8 mouse cellular contexts compared by ENCODE assay signal in the genomic region with DNA sequence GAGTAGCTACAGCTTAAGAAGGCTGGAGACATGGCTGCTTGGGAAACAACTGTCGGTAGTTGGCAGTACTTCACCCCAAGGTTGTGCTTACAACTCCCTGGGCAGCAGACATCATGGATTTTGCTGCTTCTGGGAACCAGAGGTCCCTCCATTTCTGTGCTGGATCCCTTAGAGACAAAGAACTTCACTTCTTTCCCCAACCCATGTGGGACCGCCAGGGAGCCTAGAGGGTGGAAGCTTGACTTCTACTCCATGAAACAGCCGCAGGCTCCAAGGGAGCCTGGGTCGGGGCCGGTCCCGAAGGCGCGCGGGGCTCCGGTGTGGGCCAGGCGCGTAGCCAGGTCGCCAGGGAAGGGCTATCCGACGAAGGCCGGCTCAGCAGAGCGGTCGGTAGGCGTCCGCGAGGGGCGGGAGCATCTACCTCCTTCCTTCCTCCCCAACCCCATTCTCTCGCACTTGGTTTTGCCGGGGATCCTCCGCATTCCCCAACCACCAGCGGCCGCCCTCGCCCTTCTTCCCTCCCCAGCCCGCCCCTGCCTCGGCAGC. TPM values are rescaled to one million over a fixed set of nuclear protein-coding genes. Genes with fewer than 3 reads are reported as not detected.
DNase-seq lines count a peak whose midpoint lies in the region; ATAC-seq and TF ChIP-seq lines count a peak whose summit lies in the region.

No protein-coding gene starts in this region.

- H3K9me3 ChIP-seq in hindbrain, postnatal 0 days (ENCODE audit: low read length), result no peaks in the 10 kb centered on the region
- H3K9me3 ChIP-seq in limb, embryonic 12.5 days, result no peaks in the 10 kb centered on the region
- no peaks in the 10 kb centered on the region for H3K9me3 ChIP-seq in midbrain, embryonic 13.5 days

- H3K9ac ChIP-seq in hindbrain, postnatal 0 days (replicated peaks; ENCODE audit: low read length), result peak overlapping the region; percentile 99
- H3K9ac ChIP-seq in limb, embryonic 12.5 days (replicated peaks), result peak overlapping the region; percentile 100
- peak overlapping the region; percentile 100 for H3K9ac ChIP-seq in midbrain, embryonic 13.5 days (replicated peaks)

- H3K4me2 ChIP-seq in hindbrain, postnatal 0 days (ENCODE audit: low read depth, low read length), result peak overlapping the region; percentile 96
- H3K4me2 ChIP-seq in limb, embryonic 12.5 days, result peak overlapping the region; percentile 99
- H3K4me2 ChIP-seq in midbrain, embryonic 13.5 days (replicated peaks), result peak overlapping the region; percentile 99

- H3K27me3 ChIP-seq in hindbrain, postnatal 0 days (ENCODE audit: insufficient read depth, low read length), result no peaks in the 10 kb centered on the region
- no peaks in the 10 kb centered on the region for H3K27me3 ChIP-seq in limb, embryonic 12.5 days
- no peaks in the 10 kb centered on the region for H3K27me3 ChIP-seq in midbrain, embryonic 13.5 days

- H3K4me3 ChIP-seq in gastrocnemius, adult 2 months, result peak overlapping the region; percentile 95
- peak overlapping the region; percentile 98 for H3K4me3 ChIP-seq in hindbrain, postnatal 0 days (ENCODE audit: low read length)
- H3K4me3 ChIP-seq in limb, embryonic 12.5 days (replicated peaks), result peak overlapping the region; percentile 100
- H3K4me3 ChIP-seq in midbrain, embryonic 13.5 days (replicated peaks), result peak overlapping the region; percentile 100

- H3K36me3 ChIP-seq in hindbrain, postnatal 0 days (ENCODE audit: insufficient read depth, low read length), result peaks cover 4% of the 10 kb centered on the region; the same call in 1 of the 2 replicates
- peaks cover 20% of the 10 kb centered on the region for H3K36me3 ChIP-seq in limb, embryonic 12.5 days
- peaks cover 6% of the 10 kb centered on the region; the same call in 1 of the 2 replicates for H3K36me3 ChIP-seq in midbrain, embryonic 13.5 days

- peaks cover 22% of the 10 kb centered on the region; the same call in 1 of the 2 replicates for H3K4me1 ChIP-seq in hindbrain, postnatal 0 days (ENCODE audit: insufficient read depth, low read length)
- peaks cover 29% of the 10 kb centered on the region for H3K4me1 ChIP-seq in limb, embryonic 12.5 days (replicated peaks)
- H3K4me1 ChIP-seq in midbrain, embryonic 13.5 days (replicated peaks), result peaks cover 49% of the 10 kb centered on the region

- peak; percentile 33; the same call in 1 of the 2 replicates for TF ChIP-seq CTCF in gastrocnemius, adult 2 months (IDR thresholded peaks at IDR 0.05)
- TF ChIP-seq CTCF in hindbrain, postnatal 0 days (IDR thresholded peaks at IDR 0.05; ENCODE audit: low read depth), result peak; percentile 56

- DNase-seq in B cell, adult 2 months, result peak; percentile 54 to 60
- DNase-seq in MN1 (ENCODE audit: low spot score), result peak; percentile 79
- DNase-seq in cerebellum, postnatal 14 days, result peak; percentile 83
- peak; percentile 87 for DNase-seq in gastrocnemius, adult 2 months
- DNase-seq in hindbrain, postnatal 0 days (ENCODE audit: low spot score), result peak; percentile 76
- DNase-seq in testis, postnatal 14 days (ENCODE audit: low spot score), result peak; percentile 84

- intact Hi-C loops in gastrocnemius, adult 2 months (cut with DNase I), result loop anchor here (2.0 kb wide), 1 partner anchor 14 kb away; no protein-coding TSS in a partner anchor

- peak; percentile 71 for ATAC-seq in hindbrain, postnatal 0 days
- peak; percentile 23 for ATAC-seq in limb, embryonic 12.5 days (ENCODE audit: insufficient number of reproducible peaks, insufficient read depth, low FRiP score, low TSS enrichment, low read depth)
- ATAC-seq in midbrain, embryonic 13.5 days, result peak; percentile 75

- WGBS in hindbrain, postnatal 0 days, result under 1% methylated on average over 23 of the region's 30 CpGs
- WGBS in limb, embryonic 12.5 days, result under 1% methylated on average over 29 of the region's 30 CpGs
- WGBS in midbrain, embryonic 13.5 days, result under 1% methylated on average over 28 of the region's 30 CpGs

- peak overlapping the region; percentile 98 for H3K27ac ChIP-seq in gastrocnemius, adult 2 months
- H3K27ac ChIP-seq in hindbrain, postnatal 0 days, result peak overlapping the region; percentile 97
- peak overlapping the region; percentile 100 for H3K27ac ChIP-seq in limb, embryonic 12.5 days
- H3K27ac ChIP-seq in midbrain, embryonic 13.5 days, result peak overlapping the region; percentile 100

RNA-seq across cellular contexts. Expression of a gene that starts 0.8 kb away (rescaled TPM):
- 10 to 100 TPM; 51.8 to 69.4 TPM for total RNA-seq in gastrocnemius, adult 2 months (2021)
- total RNA-seq in hindbrain, postnatal 0 days (2014; rRNA removed), result 77.7 and 94.3 TPM in 2 replicates
- 25.0 and 25.4 TPM in 2 replicates for polyA plus RNA-seq in hindbrain, postnatal 0 days (2015; fragmentation: Nextera tagmentation; extraction: Ambion mirVana)
- 32.7 and 35.3 TPM in 2 replicates for polyA plus RNA-seq in limb, embryonic 12.5 days (2016; fragmentation: Nextera tagmentation; extraction: Ambion mirVana)
- polyA plus RNA-seq in midbrain, embryonic 13.5 days (2015; fragmentation: Nextera tagmentation; extraction: Ambion mirVana), result 34.2 and 34.5 TPM in 2 replicates

RNA-seq across cellular contexts. Expression of a gene that starts 10.2 kb away (rescaled TPM):
- total RNA-seq in gastrocnemius, adult 2 months (2021), result 10 to 100 TPM; 17.4 to 21.9 TPM
- 24.4 and 74.0 TPM in 2 replicates for total RNA-seq in hindbrain, postnatal 0 days (2014; rRNA removed)
- 35.4 and 35.7 TPM in 2 replicates for polyA plus RNA-seq in hindbrain, postnatal 0 days (2015; fragmentation: Nextera tagmentation; extraction: Ambion mirVana)
- polyA plus RNA-seq in limb, embryonic 12.5 days (2016; fragmentation: Nextera tagmentation; extraction: Ambion mirVana), result 48.1 and 54.1 TPM in 2 replicates
- 52.6 and 57.6 TPM in 2 replicates for polyA plus RNA-seq in midbrain, embryonic 13.5 days (2015; fragmentation: Nextera tagmentation; extraction: Ambion mirVana)

RNA-seq across cellular contexts. Expression of a gene that starts 19.4 kb away (rescaled TPM):
- total RNA-seq in gastrocnemius, adult 2 months (2021), result 100 to 1,000 TPM in 1 of 2 experiments, 10 to 100 TPM in 1; 56.3 to 152 TPM
- 7.5 and 8.6 TPM in 2 replicates for total RNA-seq in hindbrain, postnatal 0 days (2014; rRNA removed)
- 10.2 and 13.5 TPM in 2 replicates for polyA plus RNA-seq in hindbrain, postnatal 0 days (2015; fragmentation: Nextera tagmentation; extraction: Ambion mirVana)
- polyA plus RNA-seq in limb, embryonic 12.5 days (2016; fragmentation: Nextera tagmentation; extraction: Ambion mirVana), result 0.79 and 1.0 TPM in 2 replicates
- polyA plus RNA-seq in midbrain, embryonic 13.5 days (2015; fragmentation: Nextera tagmentation; extraction: Ambion mirVana), result 1.2 and 1.9 TPM in 2 replicates

RNA-seq across cellular contexts. Expression of a gene that starts 42.0 kb away (rescaled TPM):
- under 1 TPM; 0.22 to 0.26 TPM for total RNA-seq in gastrocnemius, adult 2 months (2021)
- total RNA-seq in hindbrain, postnatal 0 days (2014; rRNA removed), result 29.5 and 44.1 TPM in 2 replicates
- 11.0 TPM in 2 replicates for polyA plus RNA-seq in hindbrain, postnatal 0 days (2015; fragmentation: Nextera tagmentation; extraction: Ambion mirVana)
- 2.5 and 3.3 TPM in 2 replicates for polyA plus RNA-seq in limb, embryonic 12.5 days (2016; fragmentation: Nextera tagmentation; extraction: Ambion mirVana)
- polyA plus RNA-seq in midbrain, embryonic 13.5 days (2015; fragmentation: Nextera tagmentation; extraction: Ambion mirVana), result 4.7 and 5.8 TPM in 2 replicates

RNA-seq across cellular contexts. Expression of a gene that starts 54.1 kb away (rescaled TPM):
- total RNA-seq in gastrocnemius, adult 2 months (2021), result 10 to 100 TPM; 78.8 to 96.8 TPM
- total RNA-seq in hindbrain, postnatal 0 days (2014; rRNA removed), result 725 and 812 TPM in 2 replicates
- 160 TPM in 2 replicates for polyA plus RNA-seq in hindbrain, postnatal 0 days (2015; fragmentation: Nextera tagmentation; extraction: Ambion mirVana)
- 22.3 and 24.9 TPM in 2 replicates for polyA plus RNA-seq in limb, embryonic 12.5 days (2016; fragmentation: Nextera tagmentation; extraction: Ambion mirVana)
- polyA plus RNA-seq in midbrain, embryonic 13.5 days (2015; fragmentation: Nextera tagmentation; extraction: Ambion mirVana), result 99.6 and 106 TPM in 2 replicates

Comparison
In these comparisons a context has a peak if more than half of its experiments do, and no peak if none do; other contexts are left out.
1. Peak in every context shown above with its lines: DNase-seq, ATAC-seq, H3K4me3 ChIP-seq and H3K27ac ChIP-seq.
2. ATAC-seq: peak in every context shown above with its lines; median percentile 75 in midbrain, embryonic 13.5 days; 71 in hindbrain, postnatal 0 days; 23 in limb, embryonic 12.5 days.